Mouse (Mus musculus): Measurements from ENCODE around the gene Gm6657. TPM values are rescaled to one million over a fixed set of nuclear protein-coding genes. Genes with fewer than 3 reads are reported as not detected.

Gm6657 gene
- polyA plus RNA-seq (2015; fragmentation: Nextera tagmentation; extraction: Ambion mirVana) = not detected in 2 replicates

DNA sequence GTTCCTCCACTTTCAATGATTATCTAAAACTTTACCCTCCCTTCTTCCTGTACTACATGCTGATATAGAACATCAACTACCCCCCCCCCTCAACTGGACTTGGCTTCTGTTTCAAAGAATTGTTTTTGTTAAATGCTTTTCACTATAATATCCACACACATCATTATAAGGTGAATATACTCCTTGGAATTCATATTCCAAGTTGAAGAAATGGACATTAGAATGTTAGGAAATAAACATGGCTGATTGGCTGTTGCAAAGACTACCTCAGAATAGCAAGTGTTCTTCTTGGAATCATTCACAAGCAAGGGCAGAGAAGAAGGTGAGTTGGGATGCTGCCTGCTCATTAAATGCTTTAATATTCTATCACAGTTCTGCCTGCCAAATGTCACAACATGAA, at the start of gene Gm6657:
TSS of gene Gm6657 (plus strand) at position 301 of the 400 bp plus-strand sequence.

DNA sequence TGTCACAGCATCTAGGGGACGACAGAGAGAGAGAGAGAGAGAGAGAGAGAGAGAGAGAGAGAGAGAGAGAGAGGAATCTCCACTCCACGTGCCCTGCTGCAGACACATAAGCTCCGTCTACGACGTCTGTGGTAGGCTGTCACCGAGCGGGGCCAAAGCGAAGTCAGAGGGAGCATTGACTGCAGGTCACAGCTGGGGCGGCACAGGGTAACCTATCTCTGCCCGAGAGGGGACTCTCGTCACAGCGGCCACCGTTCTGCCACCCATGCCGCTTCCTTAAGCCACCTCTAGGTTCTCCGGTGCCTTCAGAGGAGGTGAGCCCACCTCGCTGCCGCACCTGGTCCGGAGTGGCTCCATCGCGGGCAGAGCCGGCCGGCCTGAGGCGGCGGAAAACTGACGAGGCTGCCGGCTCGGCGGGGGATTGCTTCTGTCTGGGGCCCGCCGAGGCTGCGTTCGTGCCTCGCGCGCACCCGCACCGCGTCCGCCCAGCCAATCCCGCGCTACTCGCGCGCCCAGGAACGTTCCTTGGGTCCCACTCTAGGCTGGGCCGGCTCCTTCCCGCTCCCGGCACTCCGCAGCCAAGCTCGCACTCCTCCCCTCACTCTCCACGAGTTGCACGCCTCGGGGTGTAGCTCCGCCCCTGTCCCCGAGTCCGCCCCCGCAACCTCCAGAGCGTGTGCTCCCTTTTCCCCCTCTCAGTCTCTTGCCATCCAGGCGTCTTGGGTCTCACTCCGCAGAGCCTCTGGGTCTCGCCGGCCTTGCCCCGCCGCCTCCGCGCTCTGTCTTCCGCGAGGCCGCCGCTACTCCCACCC, 31.9 kb downstream of the Gm6657 start, which contains the start of gene Gphn:
TSS of gene Gphn (plus strand) at position 673 of the 812 bp plus-strand sequence.

Other genes starting within 250 kb of the Gm6657 start
- gene Gphn, start 32.1 kb downstream of the Gm6657 start, polyA plus RNA-seq (2015; fragmentation: Nextera tagmentation; extraction: Ambion mirVana) = 5.9 and 6.1 TPM in 2 replicates